ENCODE assay signal across 29 mouse cellular contexts in the genomic region with DNA sequence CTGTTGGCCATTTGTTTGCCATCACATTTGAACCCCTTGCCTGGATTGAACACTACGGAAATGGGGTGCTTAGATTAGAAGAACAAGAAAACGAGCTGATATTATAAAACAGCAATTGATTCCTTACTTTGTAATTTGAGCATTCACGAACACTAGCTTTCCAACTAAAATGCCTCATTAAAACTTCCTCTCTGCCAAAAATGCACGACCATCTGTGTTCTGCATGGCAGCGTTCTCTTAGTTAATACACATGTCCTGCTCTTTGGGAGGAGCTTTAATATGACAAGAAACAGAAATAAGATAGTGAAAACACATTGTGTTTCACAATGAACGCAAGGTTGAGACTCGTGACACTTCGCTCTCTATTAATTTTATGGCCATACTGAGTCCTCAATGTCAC. TPM values are rescaled to one million over a fixed set of nuclear protein-coding genes. Genes with fewer than 3 reads are reported as not detected.
A peak's percentile ranks its signal among the peaks of the same experiment; 100 is the strongest.
DNase-seq lines count a peak whose midpoint lies in the region; ATAC-seq and TF ChIP-seq lines count a peak whose summit lies in the region.
"Had no signal": no experiment of that assay in that cellular context is flagged by ENCODE, and none has a peak within 500 bp of the region (broad histone marks: within the 10 kb centered on the region; RNA-seq: fewer than 3 reads in every experiment).

No protein-coding gene starts in this region.

- H3K4me1 ChIP-seq in forebrain, embryonic 16.5 days (replicated peaks; ENCODE audit: control insufficient read depth, insufficient read depth, low read length) = peaks cover 30% of the 10 kb centered on the region
- peaks cover 20% of the 10 kb centered on the region for H3K4me1 ChIP-seq in forebrain, embryonic 12.5 days

- H3K27me3 ChIP-seq in forebrain, embryonic 16.5 days (replicated peaks; ENCODE audit: control insufficient read depth, insufficient read depth, low read length) = peaks cover 21% of the 10 kb centered on the region
- H3K27me3 ChIP-seq in forebrain, embryonic 12.5 days = peaks cover 55% of the 10 kb centered on the region
- H3K27me3 ChIP-seq: Patski had no signal

- ATAC-seq in forebrain, embryonic 16.5 days = no peak
- ATAC-seq in forebrain, embryonic 12.5 days (ENCODE audit: low FRiP score) = no peak
- ATAC-seq: intestine, embryonic 16.5 days; Patski had no signal

- H3K27ac ChIP-seq in forebrain, embryonic 16.5 days (ENCODE audit: low read length) = peak overlapping the region; percentile 46
- H3K27ac ChIP-seq in forebrain, embryonic 12.5 days = no peak overlapping the region
- peak overlapping the region; percentile 82 for H3K27ac ChIP-seq in layer of hippocampus, adult 2 months
- H3K27ac ChIP-seq: gastrocnemius, adult 2 months; hindbrain, embryonic 13.5 days; liver, embryonic 13.5 days had no signal

- TF ChIP-seq CTCF in layer of hippocampus, adult 2 months (conservative IDR thresholded peaks at IDR 0.05) = no peak

- H3K9ac ChIP-seq in forebrain, embryonic 16.5 days (replicated peaks; ENCODE audit: low read depth, low read length) = no peak overlapping the region
- no peak overlapping the region for H3K9ac ChIP-seq in forebrain, embryonic 12.5 days
- H3K9ac ChIP-seq: heart, embryonic 12.5 days; hindbrain, embryonic 13.5 days; liver, embryonic 13.5 days had no signal

- H3K9me3 ChIP-seq in forebrain, embryonic 16.5 days (ENCODE audit: control insufficient read depth, low read length) = no peaks in the 10 kb centered on the region
- H3K9me3 ChIP-seq in forebrain, embryonic 12.5 days = no peaks in the 10 kb centered on the region
- H3K9me3 ChIP-seq: heart, embryonic 12.5 days; hindbrain, embryonic 13.5 days; liver, embryonic 13.5 days had no signal

- no peaks in the 10 kb centered on the region for H3K36me3 ChIP-seq in forebrain, embryonic 16.5 days (ENCODE audit: control insufficient read depth, insufficient read depth)
- H3K36me3 ChIP-seq in forebrain, embryonic 12.5 days (replicated peaks) = no peaks in the 10 kb centered on the region
- H3K36me3 ChIP-seq: heart, embryonic 12.5 days; hindbrain, embryonic 13.5 days; liver, embryonic 13.5 days had no signal

- peak; percentile 41 for DNase-seq in brain, adult 2 months (ENCODE audit: low read depth, low spot score)
- peak; percentile 60 to 78 for DNase-seq in layer of hippocampus, adult 2 months (ENCODE audit: low spot score in 2 of 2)
- DNase-seq in layer of hippocampus, postnatal 36 days = peak; percentile 32 to 62
- DNase-seq in cerebellum, adult 9-10 months = no peak
- DNase-seq in kidney, adult 8-10 months = no peak
- DNase-seq: adrenal gland, postnatal 14 days; cerebellum, adult 2 months; cerebellum, postnatal 36 days; gastrocnemius, adult 2 months; gastrocnemius, postnatal 36 days; heart, adult 18-20 months; heart, postnatal 4 days; kidney, adult 9 months; kidney, postnatal 10 days; left cerebral cortex, postnatal 4 days; liver, embryonic 13.5 days; lung, adult 18-20 months; lung, postnatal 10 days; midbrain, embryonic 14.5 days; retina, postnatal 1 day; right cerebral cortex, postnatal 25 days; thymus, adult 18-20 months; thymus, postnatal 25 days had no signal

- no peak overlapping the region for H3K4me3 ChIP-seq in forebrain, embryonic 16.5 days (replicated peaks; ENCODE audit: low read length)
- H3K4me3 ChIP-seq in forebrain, embryonic 12.5 days (replicated peaks) = no peak overlapping the region
- H3K4me3 ChIP-seq in layer of hippocampus, adult 2 months = no peak overlapping the region
- H3K4me3 ChIP-seq: gastrocnemius, adult 2 months; heart, embryonic 12.5 days; hindbrain, embryonic 13.5 days; liver, embryonic 13.5 days had no signal

- no peak overlapping the region for H3K4me2 ChIP-seq in forebrain, embryonic 16.5 days (ENCODE audit: low read length)
- no peak overlapping the region for H3K4me2 ChIP-seq in forebrain, embryonic 12.5 days
- H3K4me2 ChIP-seq: heart, embryonic 12.5 days; hindbrain, embryonic 13.5 days; liver, embryonic 13.5 days had no signal

- 46% methylated on average over 8 of the region's 8 CpGs for WGBS in forebrain, embryonic 16.5 days
- 85% methylated on average over 8 of the region's 8 CpGs for WGBS in forebrain, embryonic 12.5 days

RNA-seq across cellular contexts. Expression of a gene that starts 3.8 kb away (rescaled TPM):
- polyA plus RNA-seq in forebrain, embryonic 16.5 days (2015; fragmentation: Nextera tagmentation; extraction: Ambion mirVana) = 3.7 and 4.0 TPM in 2 replicates
- 2.9 and 3.4 TPM in 2 replicates for polyA plus RNA-seq in forebrain, embryonic 12.5 days (2016; fragmentation: Nextera tagmentation; extraction: Ambion mirVana)
- 10 to 100 TPM; 22.4 to 23.5 TPM for total RNA-seq in layer of hippocampus, adult 2 months (2021)
- total RNA-seq in layer of hippocampus, postnatal 36 days (2021) = 10 to 100 TPM; 21.7 to 24.2 TPM

Comparison
In these comparisons a context has a peak if more than half of its experiments do, and no peak if none do; other contexts are left out.
1. DNase-seq: peak in brain, adult 2 months (single experiment), layer of hippocampus, adult 2 months (2 of 2) and layer of hippocampus, postnatal 36 days (2 of 2); none in cerebellum, adult 9-10 months (single experiment) and kidney, adult 8-10 months (0 of 2).